Mouse (Mus musculus) adrenal gland, postnatal 14 days (tissue): ENCODE measurements around the gene Ddias. TPM values are rescaled to one million over a fixed set of nuclear protein-coding genes. Genes with fewer than 3 reads are reported as not detected.
"Not testable (repeated sequence)": the region's sequence is repeated elsewhere in the genome, so short reads cannot be mapped to it uniquely, and the experiment has no call there.

Experiments
- DNase-seq: peaks from one replicate; pipeline ENCODE4 v3.0.0; 2021; ENCODE audit warnings: mixed read lengths
- long read RNA-seq, 2 experiments: library from polyadenylated mRNA; stranded (forward); transcript quantifications; one replicate each; pipeline ENCODE4 v2.0.0; 2021
- total RNA-seq: library from RNA; stranded (reverse); gene quantifications from 2 replicates; pipeline ENCODE4 v1.2.3, GENCODE M21; 2021

Ddias gene
- total RNA-seq: 2.4 TPM in 2 replicates
- long read RNA-seq, experiment 1: 0 reads
- long read RNA-seq, experiment 2: 0 reads

DNA sequence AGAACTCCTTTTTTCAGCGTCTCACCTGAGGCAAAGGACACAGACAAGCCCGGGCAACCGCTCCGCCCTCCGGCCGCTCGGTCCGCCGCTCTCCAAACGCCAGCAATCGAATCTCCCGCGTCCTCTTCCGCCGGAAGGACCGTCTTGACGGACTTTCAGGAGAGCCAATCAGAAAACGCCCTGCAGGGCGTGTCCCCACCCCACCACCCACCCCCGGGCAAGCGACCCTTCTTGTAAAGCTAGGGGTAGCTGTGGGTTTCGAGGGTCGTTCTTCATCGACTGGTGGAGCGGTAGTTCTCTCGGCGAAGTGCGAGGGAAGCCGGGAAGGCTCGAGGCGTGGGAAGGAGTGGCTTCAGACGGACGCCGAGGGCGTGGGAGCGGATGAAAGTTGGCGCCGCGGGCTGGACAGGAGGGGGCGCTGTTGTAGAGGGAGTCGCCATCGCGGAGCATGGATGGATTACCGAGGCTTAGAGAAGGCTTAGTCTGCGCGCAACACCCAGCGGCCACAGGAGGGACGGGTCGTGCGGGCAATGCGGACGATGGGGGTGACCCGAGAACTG is at the start of gene Ddias, which contains the start of gene Prcp:
Gene Ddias (minus strand): TSS at position 132 of the 560 bp plus-strand sequence.
Gene Prcp (plus strand): TSS at position 355 of the 560 bp plus-strand sequence.
- DNase-seq: peak; percentile 97

- no peak for DNase-seq
These were observed 46.8 kb upstream of the Ddias start for GRCm38 (mm10) chr7:92920857-92921172.

DNA sequence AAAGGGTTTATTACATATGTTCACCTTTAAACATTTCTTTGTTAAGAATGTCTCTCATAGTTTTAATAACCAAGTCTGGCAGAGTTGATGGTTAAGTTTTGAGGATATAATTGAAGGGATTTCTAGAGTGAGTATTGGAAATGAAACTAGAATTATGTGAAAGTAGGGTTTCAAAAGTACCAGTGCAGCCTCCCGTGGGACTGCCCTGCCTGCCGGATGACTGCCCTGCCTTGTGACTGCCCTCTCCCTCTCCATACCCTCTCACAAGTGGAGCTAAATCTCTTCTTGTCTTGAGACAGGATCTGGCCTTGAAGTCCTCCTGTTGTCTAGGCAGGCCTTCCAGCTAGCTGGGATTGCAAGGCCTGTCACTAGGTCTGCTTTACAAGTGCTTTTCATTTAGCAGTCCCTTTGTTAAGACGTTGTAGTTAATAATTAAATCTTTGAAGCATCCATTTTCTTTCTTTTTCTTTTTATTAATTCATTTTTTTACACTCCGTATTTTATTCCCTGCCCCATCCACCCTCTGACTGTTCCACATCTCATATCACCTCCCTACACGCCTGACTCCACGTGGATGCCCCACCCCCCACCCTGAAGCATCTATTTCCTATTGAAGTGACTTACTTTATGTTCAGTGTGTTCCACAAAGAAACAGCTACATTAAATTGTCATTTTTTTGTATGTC is 46.3 kb upstream of the Ddias start:
- no peak for DNase-seq

GRCm38 (mm10) chr7:92904285-92904684 is 30.2 kb upstream of the Ddias start:
- DNase-seq: not testable (repeated sequence)

DNA sequence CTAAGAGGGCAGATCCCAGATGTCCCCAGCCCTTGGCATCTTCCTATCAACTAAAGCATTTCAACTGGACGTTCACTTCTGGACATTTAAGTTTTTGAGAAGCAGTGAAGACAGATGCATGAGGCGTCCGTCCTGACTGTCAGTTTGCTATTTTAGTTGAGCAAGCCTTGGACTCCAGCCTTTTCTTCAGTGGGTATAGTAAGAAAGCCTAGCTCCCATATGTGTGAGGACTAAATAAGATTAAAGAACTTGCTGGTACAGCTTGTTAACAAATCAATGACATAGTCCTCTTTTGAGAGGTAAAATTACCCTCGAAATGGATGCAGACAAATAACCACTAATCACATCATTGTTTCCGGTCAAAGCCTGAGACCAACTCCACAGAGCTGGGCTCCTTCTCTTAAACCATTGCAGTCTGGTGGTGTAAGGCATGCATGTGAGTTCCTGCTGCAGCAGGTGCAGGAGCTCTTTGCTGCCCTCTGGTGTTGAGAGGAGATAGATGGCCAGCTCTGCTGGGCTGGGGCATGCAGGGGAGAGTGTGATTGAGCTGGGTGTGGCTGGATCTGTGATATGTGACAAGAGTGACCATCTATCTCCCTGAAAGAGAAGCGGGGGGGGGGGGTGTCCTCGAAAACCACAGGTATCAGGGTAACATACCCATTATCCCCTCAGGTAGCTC is 29.5 kb upstream of the Ddias start:
- peak; percentile 79 for DNase-seq

DNA sequence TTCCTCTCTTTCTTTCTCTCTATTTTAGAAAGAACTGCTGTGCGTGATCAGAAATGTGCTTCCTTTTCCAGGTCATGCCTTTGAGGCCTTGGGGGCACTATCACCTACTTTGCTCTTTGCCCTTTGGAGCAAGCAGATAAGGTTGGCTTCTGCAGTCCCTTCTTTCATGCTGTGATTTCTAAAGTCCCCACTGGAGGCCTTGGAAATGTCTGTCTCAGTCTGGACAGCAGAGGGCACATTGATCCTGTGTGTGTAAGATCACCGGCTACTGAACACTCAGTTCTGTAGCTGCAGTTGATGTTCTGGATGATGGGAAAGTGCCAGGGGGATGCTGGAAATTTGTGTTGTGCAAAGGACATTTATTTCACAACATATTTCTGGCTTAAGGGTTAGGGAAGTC is 23.0 kb upstream of the Ddias start:
- peak; percentile 62 for DNase-seq

GRCm38 (mm10) chr7:92896036-92896435 is 22.0 kb upstream of the Ddias start:
- no peak for DNase-seq

GRCm38 (mm10) chr7:92893478-92893877 is 19.4 kb upstream of the Ddias start:
- no peak for DNase-seq

DNA sequence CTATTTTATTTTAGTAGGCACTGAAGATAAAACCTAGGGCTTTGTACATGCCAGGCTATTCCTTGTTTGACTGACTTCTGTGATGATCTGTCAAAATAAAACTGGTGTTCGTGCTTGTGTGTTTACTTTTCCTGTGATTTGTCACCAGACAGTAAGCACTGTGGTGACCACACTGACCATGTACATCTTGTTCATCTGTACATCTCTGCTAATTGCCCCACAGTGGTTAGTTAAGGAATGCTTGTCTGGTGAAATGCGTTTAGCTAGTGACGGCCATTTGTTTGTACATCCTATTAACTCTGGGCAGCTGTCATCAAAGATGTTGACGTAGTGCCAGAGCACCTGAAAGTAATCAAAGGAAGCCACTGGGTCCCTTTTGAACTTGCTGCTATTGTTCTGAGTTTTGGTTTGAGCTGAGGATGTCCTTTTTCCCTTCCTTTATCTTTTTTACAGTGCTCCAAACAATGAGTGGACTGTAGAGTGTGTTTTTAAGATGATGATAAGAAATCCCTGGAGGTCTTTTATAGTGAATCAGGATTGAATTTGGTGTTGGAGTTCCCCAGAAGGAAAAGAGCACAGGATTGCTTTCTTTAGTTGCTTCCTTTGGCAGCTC is 16.7 kb upstream of the Ddias start:
- no peak for DNase-seq

GRCm38 (mm10) chr7:92890211-92890610 is 16.2 kb upstream of the Ddias start:
- no peak for DNase-seq

DNA sequence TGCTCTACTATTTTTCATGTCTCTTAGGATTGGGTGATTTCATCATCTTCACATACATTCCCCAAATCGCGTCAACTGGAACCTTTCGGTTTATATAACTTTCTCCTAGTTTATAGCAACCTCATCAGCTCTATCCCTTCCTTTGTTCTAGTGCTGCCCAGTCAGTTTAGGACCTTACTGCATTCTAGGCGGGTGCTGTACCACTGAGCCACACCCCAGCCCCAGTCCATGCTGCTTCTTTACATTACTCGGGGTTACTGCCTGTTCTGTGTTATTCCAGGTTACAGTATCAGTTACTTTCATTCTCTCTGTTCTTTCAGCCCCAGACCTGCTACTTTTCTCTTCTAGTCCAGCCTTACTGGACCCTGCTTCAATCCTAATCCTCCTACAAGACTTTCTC is 13.2 kb upstream of the Ddias start:
- DNase-seq: no peak

- DNase-seq: no peak
These were observed 12.8 kb upstream of the Ddias start for GRCm38 (mm10) chr7:92886801-92887200.

GRCm38 (mm10) chr7:92884998-92885660 is 11.1 kb upstream of the Ddias start:
- no peak for DNase-seq

DNA sequence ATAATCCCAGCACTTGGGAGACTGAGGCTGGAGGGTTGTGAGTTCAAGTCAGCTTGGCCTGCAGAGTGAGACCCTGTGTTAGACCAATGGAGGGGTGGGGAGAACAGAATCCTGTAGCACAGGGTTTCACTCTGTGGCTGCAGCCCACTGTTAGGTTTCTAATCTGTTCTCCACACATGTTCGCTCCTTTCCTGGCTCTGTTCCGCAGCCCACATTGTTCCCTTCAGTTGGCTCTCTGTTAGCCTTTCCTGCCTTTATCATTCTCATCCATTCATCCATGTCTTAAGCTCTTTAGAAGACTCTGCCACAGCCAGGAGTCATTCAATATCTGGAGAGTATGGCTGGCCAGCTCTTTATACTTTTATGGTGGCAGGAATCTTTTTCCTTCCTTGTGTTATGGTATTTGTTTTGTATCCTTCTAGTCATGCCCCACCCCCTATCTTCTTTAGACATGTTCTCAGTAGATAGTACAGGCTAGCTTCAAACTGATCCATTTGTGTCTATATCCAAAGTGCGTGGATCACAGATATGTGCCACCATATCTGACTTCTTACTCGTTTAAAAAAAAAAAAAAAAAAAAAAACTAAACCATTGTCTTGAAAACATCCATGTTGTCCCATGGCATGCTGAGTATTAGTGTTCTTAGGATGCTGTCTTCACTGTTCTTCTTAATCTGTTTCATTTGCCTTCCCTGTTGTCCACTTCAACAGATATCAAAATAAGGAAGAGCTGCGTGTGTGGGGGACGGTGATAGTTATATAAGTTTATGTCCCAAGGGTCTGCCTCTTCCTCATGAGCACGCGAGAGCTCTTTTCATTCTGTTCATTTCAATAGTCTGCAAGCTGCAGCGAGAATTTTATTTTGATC is 10.0 kb upstream of the Ddias start:
- no peak for DNase-seq

- DNase-seq: no peak
These were observed 4.7 kb upstream of the Ddias start for GRCm38 (mm10) chr7:92878575-92879285.

- DNase-seq: no peak
These were observed 2.5 kb upstream of the Ddias start for GRCm38 (mm10) chr7:92876538-92876937.

DNA sequence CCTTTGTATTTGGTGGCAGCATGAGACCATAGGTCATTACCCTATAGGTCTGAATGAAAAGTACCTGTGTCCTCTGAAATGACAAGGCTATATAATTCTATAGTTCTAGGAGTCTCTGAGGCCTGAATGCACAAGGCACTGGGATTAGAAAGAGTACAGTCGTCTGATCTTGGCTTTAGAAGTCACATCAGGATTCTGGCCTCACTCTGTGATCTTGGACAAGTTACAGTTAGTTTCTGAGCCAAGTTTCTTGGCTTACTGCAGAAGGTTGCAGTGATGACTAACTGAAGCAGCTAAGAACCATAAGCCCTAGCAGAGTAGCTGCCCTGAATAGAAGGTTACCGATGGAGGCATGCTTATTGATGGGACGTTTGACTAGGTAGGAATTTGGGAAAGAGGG is 2.0 kb upstream of the Ddias start:
- peak; percentile 21 for DNase-seq

GRCm38 (mm10) chr7:92874761-92875408 is 838 bp upstream of the Ddias start:
- peak; percentile 91 for DNase-seq

- no peak for DNase-seq
These were observed 2.5 kb downstream of the Ddias start for GRCm38 (mm10) chr7:92871596-92871995.

DNA sequence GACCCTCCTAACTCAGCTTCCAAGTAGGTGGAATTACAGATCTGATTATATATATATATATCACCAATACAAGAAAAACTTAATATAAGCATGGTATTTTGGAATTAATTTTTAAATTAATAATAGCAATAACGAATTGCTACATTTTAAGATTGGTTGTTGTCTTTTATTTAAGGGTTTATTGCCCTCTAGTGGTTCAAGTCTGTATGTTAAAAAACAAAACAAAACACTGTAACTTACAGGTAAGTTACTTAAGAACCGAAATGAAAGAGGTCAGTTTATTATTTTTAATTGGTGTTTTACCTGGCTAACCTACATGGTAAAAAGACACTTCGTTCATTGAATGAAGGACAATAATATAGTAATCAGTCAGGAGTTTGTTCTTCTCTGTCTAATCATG is 3.9 kb downstream of the Ddias start:
- DNase-seq: no peak
